ENCODE assay signal across 15 mouse cellular contexts in genomic region chr13:43949740-43950643, GRCm38 (mm10).
DNase-seq lines count a peak whose midpoint lies in the region; ATAC-seq and TF ChIP-seq lines count a peak whose summit lies in the region.
"Had no signal": no experiment of that assay in that cellular context is flagged by ENCODE, and none has a peak within 500 bp of the region (broad histone marks: within the 10 kb centered on the region; RNA-seq: fewer than 3 reads in every experiment).

No protein-coding gene starts in this region.

- no peak overlapping the region for H3K27ac ChIP-seq in cerebellum, adult 2 months (ENCODE audit: insufficient read depth, low read length)
- H3K27ac ChIP-seq in lung, embryonic 16.5 days (ENCODE audit: low read length), result no peak overlapping the region
- no peak overlapping the region for H3K27ac ChIP-seq in forebrain, embryonic 16.5 days (ENCODE audit: low read length)
- H3K27ac ChIP-seq in liver, embryonic 12.5 days, result no peak overlapping the region
- H3K27ac ChIP-seq: hindbrain, embryonic 14.5 days; liver, embryonic 15.5 days had no signal

- ATAC-seq in lung, embryonic 16.5 days (ENCODE audit: low read depth), result no peak
- peak; percentile 97 for ATAC-seq in forebrain, embryonic 16.5 days
- no peak for ATAC-seq in liver, embryonic 12.5 days
- ATAC-seq: Patski had no signal

- no peaks in the 10 kb centered on the region for H3K9me3 ChIP-seq in lung, embryonic 16.5 days (ENCODE audit: control insufficient read depth, low read length)
- H3K9me3 ChIP-seq in forebrain, embryonic 16.5 days (ENCODE audit: control insufficient read depth, low read length), result no peaks in the 10 kb centered on the region
- H3K9me3 ChIP-seq in liver, embryonic 12.5 days (replicated peaks), result no peaks in the 10 kb centered on the region
- H3K9me3 ChIP-seq: liver, embryonic 15.5 days had no signal

- no peaks in the 10 kb centered on the region for H3K4me1 ChIP-seq in cerebellum, adult 2 months (ENCODE audit: control insufficient read depth, insufficient read depth, low read length)
- H3K4me1 ChIP-seq in lung, embryonic 16.5 days (replicated peaks; ENCODE audit: control insufficient read depth, insufficient read depth, low read length), result peaks cover 10% of the 10 kb centered on the region
- H3K4me1 ChIP-seq in forebrain, embryonic 16.5 days (replicated peaks; ENCODE audit: control insufficient read depth, insufficient read depth, low read length), result peaks cover 13% of the 10 kb centered on the region
- H3K4me1 ChIP-seq in liver, embryonic 12.5 days, result no peaks in the 10 kb centered on the region
- H3K4me1 ChIP-seq: liver, embryonic 15.5 days had no signal

- H3K27me3 ChIP-seq in cerebellum, adult 2 months (ENCODE audit: control insufficient read depth, insufficient read depth, low read length), result no peaks in the 10 kb centered on the region
- no peaks in the 10 kb centered on the region for H3K27me3 ChIP-seq in lung, embryonic 16.5 days (ENCODE audit: control insufficient read depth, insufficient read depth, low read depth, low read length)
- H3K27me3 ChIP-seq in forebrain, embryonic 16.5 days (replicated peaks; ENCODE audit: control insufficient read depth, insufficient read depth, low read length), result 0 out of 2 replicates have a peak, but pooled peaks cover 4% of the 10 kb centered on the region
- H3K27me3 ChIP-seq in liver, embryonic 12.5 days (replicated peaks), result no peaks in the 10 kb centered on the region; the same call in 1 of the 2 replicates
- H3K27me3 ChIP-seq: CH12.LX; liver, embryonic 15.5 days; Patski had no signal

- DNase-seq in cerebellum, postnatal 10 days, result peak; percentile 17
- no peak for DNase-seq in cerebellum, adult 2 months
- no peak for DNase-seq in lung, postnatal 4 days
- DNase-seq in left cerebral cortex, adult 8-10 months (ENCODE audit: low spot score in 2 of 2), result no peak
- no peak for DNase-seq in kidney, postnatal 36 days
- DNase-seq: cerebellum, adult 8-10 months; kidney, adult 2 months; right cerebral cortex, postnatal 14 days had no signal

- no peaks in the 10 kb centered on the region for H3K36me3 ChIP-seq in lung, embryonic 16.5 days (ENCODE audit: control insufficient read depth, insufficient read depth, low read length)
- H3K36me3 ChIP-seq in forebrain, embryonic 16.5 days (ENCODE audit: control insufficient read depth, insufficient read depth), result no peaks in the 10 kb centered on the region
- no peaks in the 10 kb centered on the region for H3K36me3 ChIP-seq in liver, embryonic 12.5 days
- H3K36me3 ChIP-seq: liver, embryonic 15.5 days had no signal

- no peak for TF ChIP-seq POLR2A in cerebellum, adult 2 months (IDR thresholded peaks at IDR 0.05; ENCODE audit: borderline replicate concordance, insufficient read depth, low read length)

- WGBS in cerebellum, adult 2 months, result 75% methylated on average over 15 of the region's 15 CpGs
- 34% methylated on average over 15 of the region's 15 CpGs for WGBS in lung, embryonic 16.5 days
- 9% methylated on average over 15 of the region's 15 CpGs for WGBS in forebrain, embryonic 16.5 days
- 54% methylated on average over 15 of the region's 15 CpGs for WGBS in liver, embryonic 12.5 days (ENCODE audit: insufficient replicate concordance)

- no peak for TF ChIP-seq CTCF in cerebellum, adult 2 months (IDR thresholded peaks at IDR 0.05; ENCODE audit: borderline replicate concordance, insufficient read depth, low read depth, low read length)

- peak overlapping the region; percentile 13; the same call in 1 of the 2 replicates for H3K4me2 ChIP-seq in lung, embryonic 16.5 days (ENCODE audit: low read depth, low read length)
- peak overlapping the region; percentile 28 for H3K4me2 ChIP-seq in forebrain, embryonic 16.5 days (ENCODE audit: low read length)
- no peak overlapping the region for H3K4me2 ChIP-seq in liver, embryonic 12.5 days
- H3K4me2 ChIP-seq: hindbrain, embryonic 14.5 days; liver, embryonic 15.5 days had no signal

- H3K4me3 ChIP-seq in cerebellum, adult 2 months (replicated peaks; ENCODE audit: insufficient read depth, low read depth, low read length), result no peak overlapping the region
- no peak overlapping the region for H3K4me3 ChIP-seq in lung, embryonic 16.5 days (ENCODE audit: low read length)
- no peak overlapping the region for H3K4me3 ChIP-seq in forebrain, embryonic 16.5 days (replicated peaks; ENCODE audit: low read length)
- H3K4me3 ChIP-seq in liver, embryonic 12.5 days, result no peak overlapping the region
- H3K4me3 ChIP-seq: liver, embryonic 15.5 days had no signal

- no peak overlapping the region for H3K9ac ChIP-seq in lung, embryonic 16.5 days (ENCODE audit: low read length)
- H3K9ac ChIP-seq in forebrain, embryonic 16.5 days (replicated peaks; ENCODE audit: low read depth, low read length), result no peak overlapping the region
- H3K9ac ChIP-seq in liver, embryonic 12.5 days, result no peak overlapping the region
- H3K9ac ChIP-seq: hindbrain, embryonic 14.5 days; liver, embryonic 15.5 days had no signal

Comparison
In these comparisons a context has a peak if more than half of its experiments do, and no peak if none do; other contexts are left out.
1. DNase-seq: peak in cerebellum, postnatal 10 days (2 of 2); none in cerebellum, adult 2 months (0 of 2), lung, postnatal 4 days (0 of 2), left cerebral cortex, adult 8-10 months (0 of 2) and kidney, postnatal 36 days (0 of 2).